11 mouse cellular contexts compared by ENCODE assay signal in genomic region chr4:116483476-116483875, GRCm38 (mm10). TPM values are rescaled to one million over a fixed set of nuclear protein-coding genes. Genes with fewer than 3 reads are reported as not detected.
DNase-seq lines count a peak whose midpoint lies in the region; ATAC-seq and TF ChIP-seq lines count a peak whose summit lies in the region.
"Had no signal": no experiment of that assay in that cellular context is flagged by ENCODE, and none has a peak within 500 bp of the region (broad histone marks: within the 10 kb centered on the region; RNA-seq: fewer than 3 reads in every experiment).

No protein-coding gene starts in this region.

- TF ChIP-seq CTCF in CH12.LX (conservative IDR thresholded peaks at IDR 0.05 in 1 of 2, IDR thresholded peaks at IDR 0.05 in 1 of 2; ENCODE audit: low read depth in 2 of 2, low read length in 2 of 2) = no peak

- DNase-seq in hindbrain, embryonic 14.5 days (ENCODE audit: low spot score) = no peak
- peak; percentile 34 for DNase-seq in CH12.LX (ENCODE audit: extremely low read depth)
- peak; percentile 23 for DNase-seq in embryo, embryonic 10.5 days (ENCODE audit: low spot score)
- no peak for DNase-seq in right cerebral cortex, postnatal 14 days
- DNase-seq in right cerebral cortex, postnatal 10 days (ENCODE audit: low spot score in 2 of 2) = no peak
- no peak for DNase-seq in cerebellum, adult 9-10 months
- DNase-seq: gastrocnemius, postnatal 14 days; kidney, postnatal 14 days had no signal

- 41% methylated on average over 2 of the region's 2 CpGs for WGBS in hindbrain, embryonic 13.5 days
- WGBS in hindbrain, embryonic 14.5 days = 28% methylated on average over 2 of the region's 2 CpGs
- WGBS in limb, embryonic 13.5 days = 5% methylated on average over 2 of the region's 2 CpGs

- 0 out of 2 replicates have a peak, but pooled peaks have one; percentile 22 for TF ChIP-seq EP300 in CH12.LX (IDR thresholded peaks at IDR 0.05; ENCODE audit: low read length)

- H3K79me2 ChIP-seq in CH12.LX (replicated peaks; ENCODE audit: control insufficient read depth, extremely low read depth, insufficient read depth, poor library complexity, severe bottlenecking) = no peaks in the 10 kb centered on the region

- no peak overlapping the region for H3K4me3 ChIP-seq in hindbrain, embryonic 13.5 days
- no peak overlapping the region for H3K4me3 ChIP-seq in hindbrain, embryonic 14.5 days (replicated peaks; ENCODE audit: low read length)
- no peak overlapping the region for H3K4me3 ChIP-seq in CH12.LX (replicated peaks in 1 of 3; ENCODE audit: low read depth in 2 of 3, low read length in 2 of 3, poor library complexity in 1 of 3)
- H3K4me3 ChIP-seq in limb, embryonic 13.5 days = no peak overlapping the region
- H3K4me3 ChIP-seq: neural tube, embryonic 12.5 days had no signal

- dilution Hi-C loops in CH12.LX (cut with MboI; ENCODE audit: extremely low pct_ligation_motif_present, extremely low pct_unique_long_range_greater_than_20kb, low sequenced_read_pairs) = no loop called here

- no peak overlapping the region for H3K9ac ChIP-seq in hindbrain, embryonic 13.5 days
- no peak overlapping the region for H3K9ac ChIP-seq in hindbrain, embryonic 14.5 days
- H3K9ac ChIP-seq in CH12.LX (ENCODE audit: insufficient read depth, low read depth) = no peak overlapping the region
- no peak overlapping the region for H3K9ac ChIP-seq in limb, embryonic 13.5 days
- H3K9ac ChIP-seq: neural tube, embryonic 12.5 days had no signal

- no peak for TF ChIP-seq RAD21 in CH12.LX (IDR thresholded peaks at IDR 0.05; ENCODE audit: low read depth, low read length)

- H3K4me2 ChIP-seq in hindbrain, embryonic 13.5 days = no peak overlapping the region
- no peak overlapping the region for H3K4me2 ChIP-seq in hindbrain, embryonic 14.5 days (replicated peaks)
- no peak overlapping the region for H3K4me2 ChIP-seq in CH12.LX (ENCODE audit: insufficient read depth, low read depth, poor library complexity, severe bottlenecking)
- no peak overlapping the region for H3K4me2 ChIP-seq in limb, embryonic 13.5 days (replicated peaks)
- H3K4me2 ChIP-seq: neural tube, embryonic 12.5 days had no signal

- no peaks in the 10 kb centered on the region for H3K36me3 ChIP-seq in hindbrain, embryonic 13.5 days
- H3K36me3 ChIP-seq in hindbrain, embryonic 14.5 days (replicated peaks; ENCODE audit: control insufficient read depth, insufficient read depth) = no peaks in the 10 kb centered on the region
- no peaks in the 10 kb centered on the region for H3K36me3 ChIP-seq in CH12.LX (replicated peaks in 1 of 2; ENCODE audit: control insufficient read depth in 1 of 2, insufficient read depth in 1 of 2, low read length in 1 of 2)
- H3K36me3 ChIP-seq in limb, embryonic 13.5 days = no peaks in the 10 kb centered on the region
- H3K36me3 ChIP-seq: neural tube, embryonic 12.5 days had no signal

- H3K27me3 ChIP-seq in hindbrain, embryonic 13.5 days = no peaks in the 10 kb centered on the region
- H3K27me3 ChIP-seq in hindbrain, embryonic 14.5 days (ENCODE audit: control insufficient read depth, insufficient read depth, low read length) = no peaks in the 10 kb centered on the region
- no peaks in the 10 kb centered on the region for H3K27me3 ChIP-seq in CH12.LX (replicated peaks)
- no peaks in the 10 kb centered on the region for H3K27me3 ChIP-seq in limb, embryonic 13.5 days
- H3K27me3 ChIP-seq: neural tube, embryonic 12.5 days had no signal

- in situ Hi-C loops in CH12.LX (cut with MboI; ENCODE audit: low pct_ligation_motif_present, low pct_unique_long_range_greater_than_20kb, low sequenced_read_pairs) = no loop called here

- no peak for TF ChIP-seq POLR2A in CH12.LX (IDR thresholded peaks at IDR 0.05; ENCODE audit: low read depth, low read length)

- no peaks in the 10 kb centered on the region for H3K9me3 ChIP-seq in hindbrain, embryonic 13.5 days
- H3K9me3 ChIP-seq in hindbrain, embryonic 14.5 days (ENCODE audit: control insufficient read depth, low read length) = no peaks in the 10 kb centered on the region
- H3K9me3 ChIP-seq in CH12.LX (replicated peaks; ENCODE audit: low read length) = no peaks in the 10 kb centered on the region
- no peaks in the 10 kb centered on the region for H3K9me3 ChIP-seq in limb, embryonic 13.5 days
- H3K9me3 ChIP-seq: neural tube, embryonic 12.5 days had no signal

- no peak for ATAC-seq in hindbrain, embryonic 13.5 days (ENCODE audit: low FRiP score)
- ATAC-seq in hindbrain, embryonic 14.5 days (ENCODE audit: low FRiP score) = no peak
- ATAC-seq in limb, embryonic 13.5 days (ENCODE audit: low FRiP score, low read depth) = peak; percentile 83

- H3K4me1 ChIP-seq in hindbrain, embryonic 13.5 days (replicated peaks) = 0 out of 2 replicates have a peak, but pooled peaks cover 3% of the 10 kb centered on the region
- H3K4me1 ChIP-seq in hindbrain, embryonic 14.5 days (replicated peaks; ENCODE audit: control insufficient read depth, insufficient read depth, low read length) = no peaks in the 10 kb centered on the region
- peaks cover 0 to 19% of the 10 kb centered on the region in 2 experiments; a peak in 2 of 4 replicates for H3K4me1 ChIP-seq in CH12.LX (ENCODE audit: control insufficient read depth in 1 of 2, insufficient read depth in 2 of 2)
- H3K4me1 ChIP-seq in limb, embryonic 13.5 days = peaks cover 14% of the 10 kb centered on the region
- H3K4me1 ChIP-seq: neural tube, embryonic 12.5 days had no signal

- peak overlapping the region; percentile 55 for H3K27ac ChIP-seq in hindbrain, embryonic 13.5 days
- H3K27ac ChIP-seq in hindbrain, embryonic 14.5 days = no peak overlapping the region
- no peak overlapping the region for H3K27ac ChIP-seq in CH12.LX (ENCODE audit: insufficient read depth, low read depth)
- H3K27ac ChIP-seq in limb, embryonic 13.5 days = no peak overlapping the region
- H3K27ac ChIP-seq: neural tube, embryonic 12.5 days had no signal

TF ChIP-seq in CH12.LX, 34 proteins besides CTCF, POLR2A, EP300 and RAD21:
- TF ChIP-seq NELFE (IDR thresholded peaks at IDR 0.05; ENCODE audit: low read depth, low read length) = no peak
- peak; percentile 48 for TF ChIP-seq ETS1 (conservative IDR thresholded peaks at IDR 0.05; ENCODE audit: low read depth, low read length)
TF ChIP-seq in CH12.LX: peak in this region for 1.

RNA-seq across cellular contexts. Expression of gene Mast2, which starts 19.5 kb away (rescaled TPM):
- polyA plus RNA-seq in hindbrain, embryonic 13.5 days (2015; fragmentation: Nextera tagmentation; extraction: Ambion mirVana) = 35.3 and 39.4 TPM in 2 replicates
- polyA plus RNA-seq in hindbrain, embryonic 14.5 days (2014; fragmentation: Nextera tagmentation; extraction: Ambion mirVana) = 60.0 and 68.7 TPM in 2 replicates
- 10.0 and 11.1 TPM in 2 replicates for total RNA-seq in CH12.LX (2012; rRNA removed)
- 2.5 and 4.2 TPM in 2 replicates for total RNA-seq in CH12.LX (2014; rRNA removed)
- 16.3 and 21.4 TPM in 2 replicates for polyA plus RNA-seq in CH12.LX (2012; ENCODE audit: insufficient read length, low read depth)
- 14.7 and 15.1 TPM in 2 replicates for polyA plus RNA-seq in limb, embryonic 13.5 days (2015; fragmentation: Nextera tagmentation; extraction: Ambion mirVana)

RNA-seq across cellular contexts. Expression of gene Ipp, which starts 23.9 kb away (rescaled TPM):
- 12.3 and 14.0 TPM in 2 replicates for polyA plus RNA-seq in hindbrain, embryonic 13.5 days (2015; fragmentation: Nextera tagmentation; extraction: Ambion mirVana)
- 3.8 and 4.6 TPM in 2 replicates for polyA plus RNA-seq in hindbrain, embryonic 14.5 days (2014; fragmentation: Nextera tagmentation; extraction: Ambion mirVana)
- total RNA-seq in CH12.LX (2012; rRNA removed) (16.8 and 17.3 TPM in 2 replicates), CH12.LX (2014; rRNA removed) (14.4 and 15.9 TPM in 2 replicates)
- 20.8 and 24.7 TPM in 2 replicates for polyA plus RNA-seq in CH12.LX (2012; ENCODE audit: insufficient read length, low read depth)
- polyA plus RNA-seq in limb, embryonic 13.5 days (2015; fragmentation: Nextera tagmentation; extraction: Ambion mirVana) = 15.6 and 16.5 TPM in 2 replicates

Comparison
In these comparisons a context has a peak if more than half of its experiments do, and no peak if none do; other contexts are left out.
1. DNase-seq: peak in CH12.LX (single experiment) and embryo, embryonic 10.5 days (single experiment); none in hindbrain, embryonic 14.5 days (single experiment), right cerebral cortex, postnatal 14 days (single experiment), right cerebral cortex, postnatal 10 days (0 of 2) and cerebellum, adult 9-10 months (single experiment).